Mouse (Mus musculus) lung, postnatal 36 days (tissue): ENCODE results near the gene Qser1.

ENCODE experiments used
- DNase-seq: peaks from one replicate; pipeline ENCODE4 v3.0.0; 2022; ENCODE audit warnings: mixed read lengths

Gene Qser1

DNA sequence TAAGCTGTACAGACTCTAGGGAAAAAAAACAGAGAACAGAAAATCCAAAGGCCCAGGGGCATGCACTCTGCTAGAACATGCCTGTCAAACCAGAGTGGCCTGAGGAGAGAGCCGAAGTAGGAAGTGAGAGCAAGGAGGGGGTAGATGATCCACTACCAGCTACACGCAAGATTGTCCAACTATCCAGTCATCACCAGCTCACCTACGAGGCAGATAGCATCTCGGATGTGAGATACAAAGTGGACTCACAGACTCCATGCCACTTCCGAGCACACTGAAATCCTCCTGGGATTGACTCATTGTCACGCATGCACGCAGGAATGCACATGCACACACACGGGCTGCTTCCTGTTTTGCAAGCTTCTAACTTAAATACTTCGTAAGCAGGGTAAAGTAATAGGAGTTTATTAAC is 84.5 kb downstream of the Qser1 start:
- DNase-seq, result peak; percentile 11

DNA sequence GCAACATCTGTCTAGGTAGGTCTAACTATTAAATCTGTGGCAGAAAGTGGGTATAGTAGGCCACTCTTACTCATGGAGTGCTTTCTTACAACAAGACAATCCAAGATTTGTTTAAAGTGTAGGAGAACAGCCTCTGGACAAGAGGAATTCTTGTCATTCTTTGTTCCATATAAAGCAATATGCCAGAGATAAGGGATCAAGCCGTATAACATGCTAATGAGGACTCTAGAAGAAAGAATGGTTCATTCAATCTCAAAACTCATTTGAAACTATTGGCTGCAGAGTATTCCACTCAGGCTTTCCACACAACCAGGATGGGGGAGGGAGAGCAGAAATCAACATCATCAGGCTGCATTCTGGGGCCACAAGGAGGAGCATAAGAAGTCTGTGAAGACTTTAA is 89.2 kb downstream of the Qser1 start:
- no peak for DNase-seq

DNA sequence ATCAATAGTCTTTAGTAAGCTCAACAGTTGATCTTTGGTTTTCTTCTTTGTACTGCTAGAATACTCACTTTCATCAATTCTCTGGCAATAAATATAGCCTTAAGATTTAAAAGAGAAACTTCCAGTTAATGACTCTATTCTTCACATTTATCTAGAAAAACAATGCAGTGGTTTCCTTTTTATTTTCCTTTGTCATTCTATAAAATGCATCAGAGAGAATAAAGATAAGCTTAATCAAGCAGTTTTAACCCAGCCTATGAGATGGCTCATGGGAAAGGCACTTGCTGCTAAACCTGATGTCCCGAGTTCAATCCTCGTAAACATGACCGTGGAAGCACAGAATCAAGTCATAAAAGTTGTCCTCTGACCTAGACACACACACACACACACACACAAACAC is 94.5 kb downstream of the Qser1 start:
- DNase-seq, result no peak

DNA sequence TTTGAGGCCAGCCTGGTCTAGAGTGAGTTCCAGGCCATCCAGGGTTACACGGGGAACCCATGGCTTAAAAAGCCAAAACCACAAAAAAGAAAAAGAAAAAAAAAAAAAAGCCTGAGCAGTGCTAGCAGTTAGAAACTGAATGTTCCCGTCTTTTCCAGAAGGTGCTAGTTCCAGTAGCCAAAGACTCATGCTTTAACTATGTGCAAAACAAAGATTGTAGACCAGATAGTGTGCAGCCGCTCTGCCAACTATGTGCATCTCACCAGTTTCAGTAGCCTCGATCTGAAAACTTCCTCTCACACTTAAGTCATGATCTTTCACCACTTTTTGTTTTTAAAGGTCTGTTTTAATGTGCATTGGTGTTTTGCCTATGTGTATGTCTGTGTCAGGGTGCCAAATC is 98.7 kb downstream of the Qser1 start:
- DNase-seq, result no peak

DNA sequence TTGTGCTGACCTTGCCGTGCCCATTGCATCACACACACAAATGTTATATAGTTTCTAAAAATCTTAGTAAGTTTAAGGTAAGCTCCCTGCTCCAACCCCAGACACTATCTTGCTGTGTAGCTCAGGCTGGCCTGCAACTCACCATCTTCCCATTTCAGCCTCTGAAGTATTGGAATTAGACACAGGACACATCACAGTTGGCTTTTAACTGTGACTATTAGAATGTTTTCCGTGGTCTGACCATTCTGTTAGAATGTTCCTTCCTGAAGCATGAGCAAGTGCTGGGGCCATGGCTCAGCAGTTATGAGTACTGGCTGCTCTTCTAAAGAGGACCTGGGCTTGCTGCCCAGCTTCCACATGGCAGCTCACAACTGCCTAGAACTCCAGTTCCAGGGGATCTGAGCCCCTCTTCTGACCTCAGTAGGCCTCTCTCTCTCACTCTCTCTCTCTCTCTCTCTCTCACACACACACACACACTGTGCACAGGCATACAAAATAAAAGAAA is 99.3 kb downstream of the Qser1 start:
- no peak for DNase-seq

DNA sequence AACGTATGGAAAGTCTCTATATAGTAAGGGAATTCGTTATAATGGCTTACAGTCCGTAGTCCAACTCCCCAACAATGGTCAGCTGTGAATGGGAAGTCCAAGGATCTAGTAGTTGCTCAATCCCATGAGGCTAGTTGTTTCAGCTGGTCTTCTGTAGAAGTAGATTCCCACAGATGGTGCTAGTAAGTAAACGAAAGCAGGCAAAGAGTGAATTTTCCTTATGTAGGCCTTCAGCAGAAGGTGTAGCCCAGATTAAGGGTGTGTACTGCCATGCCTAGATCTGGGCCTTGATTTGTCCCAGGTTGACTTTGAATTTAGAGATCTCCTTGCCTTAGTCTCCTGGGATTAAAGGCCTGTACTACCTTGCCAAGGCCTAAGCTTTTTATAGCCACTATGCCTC is 100.3 kb downstream of the Qser1 start, which contains the start of gene Pin1rt1:
Gene Pin1rt1 (minus strand): TSS at position 101 of the 400 bp plus-strand sequence.
- no peak for DNase-seq

DNA sequence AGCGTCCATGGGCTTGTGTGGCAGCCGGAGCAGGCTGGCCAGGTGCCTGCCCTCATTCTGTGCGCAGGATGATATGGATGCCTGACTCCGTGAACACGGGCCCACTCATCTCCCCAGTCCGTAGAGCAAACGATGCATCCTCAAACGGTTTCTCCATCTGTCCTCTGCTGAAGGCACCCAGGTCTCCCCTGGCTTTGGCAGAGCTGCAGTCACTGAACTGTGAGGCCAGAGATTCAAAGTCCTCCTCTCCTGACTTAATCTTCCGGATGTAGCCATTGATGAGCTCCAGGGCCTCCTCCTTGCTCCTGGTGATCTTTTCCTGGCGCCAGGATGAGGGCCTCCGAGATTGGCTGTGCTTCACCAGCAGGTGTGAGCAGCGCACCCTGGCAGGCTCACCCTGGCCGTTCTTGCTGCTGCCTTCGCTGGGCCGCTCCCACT is 102.3 kb downstream of the Qser1 start:
- no peak for DNase-seq

DNA sequence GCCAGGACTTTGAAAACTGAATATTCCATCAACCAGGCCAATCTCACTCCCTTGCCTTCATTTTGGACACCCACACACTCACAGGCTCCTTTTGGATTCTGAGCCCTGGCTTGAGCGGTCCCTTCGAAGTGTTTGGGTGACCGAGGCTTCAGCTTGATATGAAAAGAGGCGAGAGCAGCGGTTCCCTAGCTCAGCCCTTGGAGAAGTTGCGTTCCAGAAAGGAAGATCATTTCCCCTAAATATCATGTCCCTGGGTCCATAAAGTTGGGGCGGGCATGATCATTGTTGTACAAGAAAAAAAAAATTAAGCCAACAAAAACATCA is 104.1 kb downstream of the Qser1 start:
- no peak for DNase-seq

DNA sequence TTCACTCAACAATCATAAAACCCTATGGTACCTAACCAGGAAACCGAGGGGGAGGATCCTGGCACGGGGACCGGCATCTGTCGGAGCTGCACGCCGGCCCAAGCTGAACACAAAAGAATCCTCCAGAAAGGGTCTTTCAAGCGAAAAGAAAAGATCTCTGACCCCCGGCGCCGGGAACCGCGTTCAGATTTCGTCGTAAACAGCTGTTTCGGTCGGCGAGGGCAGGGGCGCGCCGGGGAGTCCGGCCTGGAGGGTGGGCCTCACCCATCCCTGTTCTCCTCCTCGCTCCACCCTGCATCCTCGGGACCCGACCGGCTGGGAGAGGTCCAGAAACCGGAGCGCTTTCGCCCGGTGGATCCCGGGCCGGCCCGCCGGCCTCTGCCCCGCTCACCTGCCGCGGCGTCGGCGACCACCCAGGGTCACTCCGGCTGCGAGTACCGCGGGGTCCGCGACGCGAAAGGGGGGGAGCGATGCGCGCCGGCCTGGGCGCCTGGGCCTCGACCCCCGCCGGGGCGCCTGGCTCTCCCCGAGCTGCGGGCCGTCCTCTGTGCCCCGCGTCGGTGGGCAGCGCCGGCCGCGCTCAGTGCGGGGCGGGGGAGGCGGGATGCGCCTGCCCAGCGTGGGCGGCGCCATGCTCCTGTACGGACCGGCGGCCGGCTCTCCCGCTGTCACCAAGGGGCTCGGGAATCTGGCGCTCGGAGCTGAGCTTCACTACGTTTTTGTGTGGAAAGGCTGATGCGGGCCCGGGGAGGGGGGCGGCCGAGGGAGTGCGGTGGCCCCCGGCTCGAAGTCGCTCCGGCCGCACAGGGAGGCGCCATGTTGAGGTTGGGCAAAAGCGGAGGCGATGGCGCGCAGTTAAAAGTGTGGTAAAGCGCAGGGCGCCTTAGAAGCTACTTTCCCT is 104.7 kb downstream of the Qser1 start, which contains the start of gene Tcp11l1:
Gene Tcp11l1 (minus strand): TSS at position 585 of the 901 bp plus-strand sequence.
- peak; percentile 64 for DNase-seq

DNA sequence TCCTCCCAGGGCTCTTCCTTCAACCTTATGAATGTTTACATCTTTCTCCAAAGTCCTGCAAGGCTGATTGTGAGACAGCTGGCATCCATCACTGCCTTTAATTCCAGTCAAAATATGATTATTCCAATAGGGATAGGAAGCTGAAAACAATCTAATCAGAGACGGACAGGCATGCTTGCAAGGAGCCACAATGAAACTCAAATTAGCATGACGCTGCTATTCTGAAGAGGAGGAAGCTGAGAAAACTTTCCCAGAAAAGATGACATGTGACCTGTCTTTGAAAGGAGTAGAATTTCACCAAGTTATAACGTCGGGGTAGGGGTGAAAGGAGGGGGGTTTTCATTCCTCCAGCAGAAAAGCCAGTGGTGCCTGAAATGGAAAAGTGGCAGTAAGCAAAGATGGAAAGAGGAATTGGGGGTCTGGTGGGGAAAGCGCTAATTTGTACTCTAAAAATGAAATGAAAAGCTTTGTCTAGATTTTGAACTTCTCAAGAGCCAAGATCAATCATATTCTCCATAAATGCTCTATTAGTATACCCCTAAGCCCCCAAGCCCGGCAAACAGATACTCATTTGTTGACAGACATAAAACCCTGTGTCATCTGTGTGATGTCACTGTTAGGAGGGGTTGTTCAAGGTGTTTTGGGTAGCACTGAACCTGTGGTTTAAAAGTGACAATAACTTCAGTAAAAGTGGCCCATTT is 105.7 kb downstream of the Qser1 start:
- DNase-seq, result no peak

DNA sequence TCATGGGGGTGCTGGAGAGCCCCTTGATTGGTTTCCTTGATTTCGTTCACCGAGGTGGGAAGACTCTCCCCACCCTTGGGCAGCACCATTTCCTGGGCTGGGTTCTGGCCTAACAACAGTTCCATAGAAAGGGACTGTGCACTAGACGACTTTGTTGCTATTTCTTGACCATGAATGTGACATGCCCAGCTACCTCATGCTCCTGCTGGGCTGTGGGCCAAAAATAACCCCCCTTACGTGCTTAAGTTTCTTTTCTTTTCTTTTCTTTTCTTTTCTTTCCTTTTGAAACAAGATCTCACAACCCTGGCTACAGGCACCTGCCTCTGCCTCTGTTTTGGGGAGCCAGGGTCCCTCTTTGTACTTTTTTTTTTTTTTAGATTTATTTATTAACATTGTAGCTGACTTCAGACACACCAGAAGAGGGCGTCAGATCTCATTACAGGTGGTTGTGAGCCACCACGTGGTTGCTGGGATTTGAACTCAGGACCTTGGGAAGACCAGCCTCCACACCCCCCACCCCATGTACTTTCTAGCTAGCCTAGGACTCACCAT is 106.7 kb downstream of the Qser1 start:
- DNase-seq, result no peak
